Mouse (Mus musculus) cerebellum, adult 2 months (tissue): ENCODE data around the gene Tm2d3. TPM values are rescaled to one million over a fixed set of nuclear protein-coding genes. Genes with fewer than 3 reads are reported as not detected.

Experiments used
- DNase-seq, 2 experiments: peaks; one replicate each; pipeline ENCODE4 v3.0.0; 2021
- H3K27ac ChIP-seq: fragments of 200-500 bp; 2 replicates; pipeline ENCODE4 v1.5.1; 2012; ENCODE audit warnings: low read length, control low read depth, inconsistent platforms; ENCODE audit not compliant: insufficient read depth
- H3K27me3 ChIP-seq: fragments of 200-500 bp; 2 replicates; pipeline ENCODE4 v1.6.1; 2012; ENCODE audit warnings: inconsistent platforms, mild to moderate bottlenecking, low read length, moderate library complexity; ENCODE audit not compliant: control insufficient read depth, insufficient read depth
- H3K4me1 ChIP-seq: fragments of 200-500 bp; 2 replicates; pipeline ENCODE4 v1.6.1; 2011; ENCODE audit warnings: low read length; ENCODE audit not compliant: control insufficient read depth, insufficient read depth
- H3K4me3 ChIP-seq: fragments of 200-500 bp; replicated peaks from 2 replicates; pipeline ENCODE3; 2011; ENCODE audit warnings: mild to moderate bottlenecking, low read depth, low read length, control low read depth; ENCODE audit not compliant: insufficient read depth
- CTCF ChIP-seq: fragments of 200-500 bp; IDR thresholded peaks from 2 replicates; pipeline ENCODE4 v1.5.1; 2011; ENCODE audit warnings: low read depth, mild to moderate bottlenecking, control low read depth, low read length, moderate library complexity, borderline replicate concordance; ENCODE audit not compliant: insufficient read depth
- POLR2A ChIP-seq: fragments of 200-500 bp; IDR thresholded peaks from 2 replicates; pipeline ENCODE4 v1.6.1; 2011; ENCODE audit warnings: low read length, control low read depth, borderline replicate concordance; ENCODE audit not compliant: insufficient read depth
- WGBS: fragments of 180-500 bp; shearing (Covaris S2); methylation state at CpG from one replicate; pipeline ENCODE4 v1.1.7; 2018; 5-methylcytosine and 5-hydroxymethylcytosine counted together
- polyA plus RNA-seq: library from polyadenylated mRNA; depleted of rRNA; stranded (reverse); fragments of >200 nt; gene quantifications from 2 replicates; pipeline ENCODE4 v1.2.3, GENCODE M21; 2012; rRNA removed

Tm2d3 gene
- polyA plus RNA-seq, 1 experiment: 151 TPM

GRCm38 (mm10) chr7:65713782-65714181 is 22.8 kb downstream of the Tm2d3 start:
- DNase-seq: no peak
- 63% methylated on average over 5 of the region's 5 CpGs for whole genome bisulfite sequencing
- Histone ChIP-seq H3K27me3 (no peaks in the 10 kb centered on the region), H3K27ac (no peak overlapping the region), H3K4me3 (no peak overlapping the region), H3K4me1 (0 out of 2 replicates have a peak, but pooled peaks cover 9% of the 10 kb centered on the region)
- TF ChIP-seq POLR2A (no peak), CTCF (peak; percentile 13; the same call in 1 of the 2 replicates)

GRCm38 (mm10) chr7:65714304-65714703 is 23.3 kb downstream of the Tm2d3 start:
- DNase-seq: no peak
- Histone ChIP-seq H3K27ac (no peak overlapping the region), H3K4me3 (no peak overlapping the region), H3K27me3 (no peaks in the 10 kb centered on the region), H3K4me1 (0 out of 2 replicates have a peak, but pooled peaks cover 9% of the 10 kb centered on the region)
- TF ChIP-seq CTCF (no peak), POLR2A (no peak)
- 82% methylated on average over 4 of the region's 4 CpGs for WGBS

GRCm38 (mm10) chr7:65734024-65734423 is 43.1 kb downstream of the Tm2d3 start:
- TF ChIP-seq CTCF (peak; percentile 48; the same call in 1 of the 2 replicates), POLR2A (no peak)
- Histone ChIP-seq H3K4me3 (no peak overlapping the region), H3K27me3 (no peaks in the 10 kb centered on the region), H3K27ac (no peak overlapping the region), H3K4me1 (no peaks in the 10 kb centered on the region)
- WGBS: 42% methylated on average over 2 of the region's 2 CpGs
- no peak for DNase-seq

GRCm38 (mm10) chr7:65735261-65735660 is 44.3 kb downstream of the Tm2d3 start:
- H3K4me1 ChIP-seq: no peaks in the 10 kb centered on the region
- no peak overlapping the region for H3K27ac ChIP-seq
- TF ChIP-seq POLR2A: no peak
- no peak for TF ChIP-seq CTCF
- no peak for DNase-seq
- 83% methylated on average over 3 of the region's 3 CpGs for WGBS
- no peaks in the 10 kb centered on the region for H3K27me3 ChIP-seq
- no peak overlapping the region for H3K4me3 ChIP-seq

- no peak for DNase-seq
- no peak for TF ChIP-seq POLR2A
- no peak for TF ChIP-seq CTCF
- no peak overlapping the region for H3K4me3 ChIP-seq
- no peak overlapping the region for H3K27ac ChIP-seq
- H3K27me3 ChIP-seq: no peaks in the 10 kb centered on the region
- WGBS: 75% methylated on average over 12 of the region's 12 CpGs
- H3K4me1 ChIP-seq: no peaks in the 10 kb centered on the region
Observed at GRCm38 (mm10) chr7:65737286-65738040, 46.5 kb downstream of the Tm2d3 start.

- H3K27ac ChIP-seq: no peak overlapping the region
- no peak overlapping the region for H3K4me3 ChIP-seq
- H3K27me3 ChIP-seq: no peaks in the 10 kb centered on the region
- WGBS: 94% methylated on average over 8 of the region's 8 CpGs
- TF ChIP-seq CTCF (no peak), POLR2A (no peak)
- no peak for DNase-seq
- H3K4me1 ChIP-seq: no peaks in the 10 kb centered on the region
Observed at GRCm38 (mm10) chr7:65742857-65743256, 51.9 kb downstream of the Tm2d3 start.

GRCm38 (mm10) chr7:65747990-65748955 is 57.3 kb downstream of the Tm2d3 start:
- Histone ChIP-seq H3K27me3 (no peaks in the 10 kb centered on the region; the same call in 1 of the 2 replicates), H3K4me3 (no peak overlapping the region), H3K4me1 (no peaks in the 10 kb centered on the region; the same call in 1 of the 2 replicates), H3K27ac (no peak overlapping the region)
- TF ChIP-seq CTCF: no peak
- no peak for TF ChIP-seq POLR2A
- WGBS: 41% methylated on average over 11 of the region's 11 CpGs
- no peak for DNase-seq

Other genes starting within 250 kb of the Tm2d3 start
- 42.9 and 44.3 TPM in 2 replicates for gene Tjp1, start 163.4 kb upstream of the Tm2d3 start, polyA plus RNA-seq
- gene Tarsl2, start 46.3 kb upstream of the Tm2d3 start, polyA plus RNA-seq: 17.6 and 17.9 TPM in 2 replicates
- 52.0 and 58.5 TPM in 2 replicates for gene Pcsk6, start 170.6 kb downstream of the Tm2d3 start, polyA plus RNA-seq